Mouse (Mus musculus) heart, embryonic 16.5 days (tissue): ENCODE data around the gene Dusp2. TPM values are rescaled to one million over a fixed set of nuclear protein-coding genes. Genes with fewer than 3 reads are reported as not detected.

Experiments used
- ATAC-seq: fragments of 200-750 bp; cut with Nextera tagmentation; replicated peaks from 2 replicates; pipeline ENCODE4 v1.8.0; 2017; ENCODE audit warnings: moderate number of reproducible peaks; ENCODE audit not compliant: insufficient read depth, low FRiP score; ENCODE audit errors: extremely low read depth
- H3K27ac ChIP-seq: fragments of 300-500 bp; sonication (generic); 2 replicates; pipeline ENCODE4 v1.5.1; 2014; ENCODE audit warnings: mild to moderate bottlenecking, low read length, control low read depth, moderate library complexity
- H3K27me3 ChIP-seq: fragments of 300-500 bp; sonication (generic); 2 replicates; pipeline ENCODE4 v1.6.1; 2014; ENCODE audit warnings: low read length, mixed read lengths; ENCODE audit not compliant: control insufficient read depth, insufficient read depth
- H3K36me3 ChIP-seq: fragments of 300-500 bp; sonication (generic); 2 replicates; pipeline ENCODE4 v1.6.1; 2014; ENCODE audit not compliant: control insufficient read depth, insufficient read depth
- H3K4me1 ChIP-seq: fragments of 300-500 bp; sonication (generic); 2 replicates; pipeline ENCODE4 v1.6.1; 2014; ENCODE audit warnings: low read length, mixed read lengths; ENCODE audit not compliant: control insufficient read depth, insufficient read depth
- H3K4me2 ChIP-seq: fragments of 300-500 bp; sonication (generic); 2 replicates; pipeline ENCODE4 v1.6.1; 2014; ENCODE audit warnings: low read depth, mild to moderate bottlenecking, control low read depth, low read length
- H3K4me3 ChIP-seq: fragments of 300-500 bp; sonication (generic); 2 replicates; pipeline ENCODE4 v1.5.1; 2014; ENCODE audit warnings: mild to moderate bottlenecking, control low read depth, low read length
- H3K9ac ChIP-seq: fragments of 300-500 bp; sonication (generic); 2 replicates; pipeline ENCODE4 v1.6.1; 2014; ENCODE audit warnings: low read length, control low read depth
- H3K9me3 ChIP-seq: fragments of 300-500 bp; sonication (generic); replicated peaks from 2 replicates; pipeline ENCODE4 v1.6.1; 2016; ENCODE audit warnings: low read length; ENCODE audit not compliant: control insufficient read depth
- WGBS: fragments of 180-500 bp; shearing (Covaris S2); extraction: QIAGEN DNeasy Blood & Tissue Kit; methylation state at CpG from one replicate; pipeline ENCODE4 v1.1.7; 2014; 5-methylcytosine and 5-hydroxymethylcytosine counted together
- polyA plus RNA-seq: library from polyadenylated mRNA; unstranded; fragments of >200 nt; fragmentation: Nextera tagmentation; extraction: Ambion mirVana; gene quantifications from 2 replicates; pipeline ENCODE4 v1.2.1, GENCODE M21; 2015

The Dusp2 gene
- polyA plus RNA-seq, 1 experiment from 2014 or later: 18.1 TPM

DNA sequence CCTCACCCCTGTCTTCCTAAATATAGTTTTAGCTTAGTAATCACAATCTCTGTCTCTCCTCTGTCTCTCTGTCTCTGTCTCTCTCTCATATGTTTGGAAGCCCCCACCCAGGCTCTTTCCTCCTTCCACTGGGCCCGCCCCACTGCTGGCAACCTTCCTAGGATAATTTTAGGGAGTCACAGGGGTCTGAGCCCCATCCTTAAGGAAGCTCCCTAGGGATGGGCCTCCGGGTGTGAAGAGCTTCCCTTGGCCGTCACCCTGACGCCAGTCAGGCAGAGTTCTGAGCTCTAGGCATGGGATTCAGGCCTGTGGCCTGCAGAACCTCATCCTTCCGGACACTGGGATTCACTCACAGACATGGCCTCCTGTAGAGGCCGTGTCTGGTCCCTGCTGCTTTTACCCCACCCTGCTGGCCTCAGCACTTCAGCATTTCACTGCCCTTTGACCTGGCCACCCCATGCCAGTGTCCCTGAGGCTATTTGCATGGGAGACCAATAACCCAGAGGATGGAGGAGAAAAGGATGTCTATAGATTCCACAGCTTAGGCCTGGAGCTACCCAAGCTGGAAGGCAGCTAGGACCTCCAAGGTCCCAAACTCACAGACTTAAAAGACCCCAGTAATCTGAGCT is 40.6 kb downstream of the Dusp2 start:
- Histone ChIP-seq H3K36me3 (no peaks in the 10 kb centered on the region), H3K4me3 (no peak overlapping the region), H3K4me2 (no peak overlapping the region), H3K9ac (no peak overlapping the region), H3K4me1 (peaks cover 29% of the 10 kb centered on the region), H3K9me3 (no peaks in the 10 kb centered on the region), H3K27ac (no peak overlapping the region), H3K27me3 (no peaks in the 10 kb centered on the region)
- WGBS: 73% methylated on average over 6 of the region's 6 CpGs
- no peak for ATAC-seq

DNA sequence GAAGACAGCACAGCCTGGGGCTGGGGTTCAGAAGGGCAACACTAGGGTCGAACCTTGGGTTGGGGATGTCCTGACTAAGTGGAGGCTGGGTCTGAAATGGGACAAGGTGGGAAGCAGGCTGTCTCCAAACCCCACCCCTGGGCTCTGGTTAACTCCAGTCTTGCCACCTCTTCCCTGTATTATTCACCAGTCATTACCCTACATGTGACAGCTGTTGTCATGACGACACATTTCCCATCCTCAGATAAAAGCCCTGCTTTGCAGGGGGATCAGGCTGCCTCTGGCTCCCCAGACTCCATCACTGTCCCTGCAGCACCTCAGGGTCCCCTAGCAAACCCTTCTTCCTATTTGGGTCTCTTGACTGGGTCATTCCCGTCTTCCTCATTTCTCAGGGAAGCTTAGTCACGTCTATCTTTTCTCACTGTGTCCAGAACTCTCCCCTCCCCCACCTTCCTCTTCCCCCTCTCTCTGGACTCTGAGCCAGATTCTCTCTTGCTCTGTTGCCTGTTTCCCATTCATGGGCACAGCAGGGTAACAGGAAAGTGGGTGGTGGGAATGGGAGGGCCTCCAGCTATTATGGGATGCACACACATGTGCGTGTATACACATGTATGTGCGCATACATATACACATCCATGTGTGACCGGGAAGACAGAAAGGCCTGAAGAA is 42.1 kb downstream of the Dusp2 start:
- no peak overlapping the region for H3K4me3 ChIP-seq
- H3K36me3 ChIP-seq: no peaks in the 10 kb centered on the region
- H3K4me1 ChIP-seq: peaks cover 26% of the 10 kb centered on the region
- no peak overlapping the region for H3K4me2 ChIP-seq
- H3K27ac ChIP-seq: no peak overlapping the region
- WGBS: 63% methylated on average over 7 of the region's 7 CpGs
- H3K9ac ChIP-seq: no peak overlapping the region
- H3K9me3 ChIP-seq: no peaks in the 10 kb centered on the region
- no peaks in the 10 kb centered on the region for H3K27me3 ChIP-seq
- no peak for ATAC-seq

- 71% methylated on average over 7 of the region's 7 CpGs for WGBS
- Histone ChIP-seq H3K4me2 (no peak overlapping the region), H3K27ac (no peak overlapping the region), H3K36me3 (no peaks in the 10 kb centered on the region), H3K9me3 (no peaks in the 10 kb centered on the region), H3K4me1 (peaks cover 26% of the 10 kb centered on the region), H3K9ac (no peak overlapping the region), H3K27me3 (no peaks in the 10 kb centered on the region), H3K4me3 (no peak overlapping the region)
- no peak for ATAC-seq
Measured at GRCm38 (mm10) chr2:127378611-127378990, 42.6 kb downstream of the Dusp2 start.

- no peak overlapping the region for H3K4me3 ChIP-seq
- H3K9me3 ChIP-seq: no peaks in the 10 kb centered on the region
- no peaks in the 10 kb centered on the region for H3K27me3 ChIP-seq
- H3K4me2 ChIP-seq: no peak overlapping the region
- peaks cover 26% of the 10 kb centered on the region for H3K4me1 ChIP-seq
- no peak for ATAC-seq
- no peak overlapping the region; the same call in 1 of the 2 replicates for H3K9ac ChIP-seq
- WGBS: 44% methylated on average over 3 of the region's 3 CpGs
- H3K27ac ChIP-seq: no peak overlapping the region
- no peaks in the 10 kb centered on the region for H3K36me3 ChIP-seq
Measured at GRCm38 (mm10) chr2:127379250-127379649, 43.3 kb downstream of the Dusp2 start.

- H3K27me3 ChIP-seq: no peaks in the 10 kb centered on the region
- ATAC-seq: no peak
- peaks cover 5% of the 10 kb centered on the region for H3K4me1 ChIP-seq
- H3K36me3 ChIP-seq: no peaks in the 10 kb centered on the region
- WGBS: 66% methylated on average over 7 of the region's 7 CpGs
- no peak overlapping the region for H3K4me2 ChIP-seq
- H3K27ac ChIP-seq: no peak overlapping the region
- no peak overlapping the region for H3K4me3 ChIP-seq
- no peak overlapping the region for H3K9ac ChIP-seq
- no peaks in the 10 kb centered on the region for H3K9me3 ChIP-seq
Measured at GRCm38 (mm10) chr2:127383881-127384280, 47.9 kb downstream of the Dusp2 start.

DNA sequence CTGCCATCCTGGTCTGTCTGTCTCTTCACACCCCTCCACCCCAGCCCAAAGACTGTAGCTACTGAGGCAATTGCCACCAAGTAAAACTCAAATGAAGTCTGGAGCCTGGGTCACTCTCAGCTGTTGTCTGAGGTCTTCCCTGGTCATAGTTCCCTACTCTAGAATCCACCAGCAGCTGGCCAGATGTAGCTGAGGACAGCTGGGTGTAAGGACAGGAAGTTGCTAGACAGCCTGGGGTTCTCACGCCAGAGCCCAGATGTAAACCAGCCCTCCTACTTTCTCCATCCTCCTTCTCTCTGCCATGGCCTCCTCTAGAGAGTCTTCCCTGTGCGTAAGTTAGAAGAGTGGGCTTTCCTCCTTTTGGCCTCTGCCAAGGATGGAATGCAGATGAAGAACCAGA is 51.6 kb downstream of the Dusp2 start:
- 65% methylated on average over 2 of the region's 2 CpGs for WGBS

More for the DNA sequence above, 51.6 kb downstream of the Dusp2 start:
- Histone ChIP-seq H3K27ac (no peak overlapping the region), H3K4me1 (no peaks in the 10 kb centered on the region), H3K4me3 (no peak overlapping the region), H3K9me3 (no peaks in the 10 kb centered on the region), H3K36me3 (no peaks in the 10 kb centered on the region), H3K27me3 (no peaks in the 10 kb centered on the region), H3K4me2 (no peak overlapping the region), H3K9ac (no peak overlapping the region)
- no peak for ATAC-seq

Other genes starting within 250 kb of the Dusp2 start
- gene Ncaph, start 202.2 kb upstream of the Dusp2 start, polyA plus RNA-seq: 54.5 and 58.2 TPM in 2 replicates
- gene Itpripl1, start 192.7 kb upstream of the Dusp2 start, polyA plus RNA-seq: 13.5 and 14.3 TPM in 2 replicates
- 0.93 and 1.2 TPM in 2 replicates for gene 1810024B03Rik, start 127.9 kb upstream of the Dusp2 start, polyA plus RNA-seq
- gene Snrnp200, start 127.8 kb upstream of the Dusp2 start, polyA plus RNA-seq: 40.4 and 41.7 TPM in 2 replicates
- gene Ciao1, start 88.3 kb upstream of the Dusp2 start, polyA plus RNA-seq: 59.6 and 68.9 TPM in 2 replicates
- 20.3 and 23.4 TPM in 2 replicates for gene Tmem127, start 88.3 kb upstream of the Dusp2 start, polyA plus RNA-seq
- 113 and 115 TPM in 2 replicates for gene Stard7, start 65.9 kb upstream of the Dusp2 start, polyA plus RNA-seq
- not detected in 2 replicates for gene Astl, start 2.5 kb downstream of the Dusp2 start, polyA plus RNA-seq
- 1.3 and 1.4 TPM in 2 replicates for gene Adra2b, start 27.0 kb downstream of the Dusp2 start, polyA plus RNA-seq
- gene Gpat2, start 89.0 kb downstream of the Dusp2 start, polyA plus RNA-seq: 0.35 and 0.44 TPM in 2 replicates
- 27.8 and 31.8 TPM in 2 replicates for gene Fahd2a, start 108.4 kb downstream of the Dusp2 start, polyA plus RNA-seq
- gene Kcnip3, start 185.9 kb downstream of the Dusp2 start, polyA plus RNA-seq: 1.3 and 2.0 TPM in 2 replicates
- gene Prom2, start 205.3 kb downstream of the Dusp2 start, polyA plus RNA-seq: 0.21 and 0.34 TPM in 2 replicates